Mouse (Mus musculus): ENCODE measurements at regions not wholly inside any gene's neighbourhood (a gene's known extent, or its start where the extent isn't known, plus 50 kb on each side); places are given as distances from the start of the nearest gene placed in this dataset.

- Histone ChIP-seq H3K36me3 (replicated peaks; ENCODE audit: control insufficient read depth, insufficient read depth, low read length) (no peaks in the 10 kb centered on the region), H3K4me2 (ENCODE audit: low read depth, low read length) (no peak overlapping the region), H3K4me3 (ENCODE audit: low read depth, low read length) (no peak overlapping the region), H3K9me3 (replicated peaks; ENCODE audit: control insufficient read depth, low read length) (no peaks in the 10 kb centered on the region), H3K9ac (replicated peaks; ENCODE audit: low read depth, low read length) (no peak overlapping the region), H3K27me3 (ENCODE audit: control insufficient read depth, insufficient read depth, low read length) (no peaks in the 10 kb centered on the region), H3K4me1 (ENCODE audit: control insufficient read depth, insufficient read depth) (no peaks in the 10 kb centered on the region), H3K27ac (ENCODE audit: low read depth) (no peak overlapping the region)
- ATAC-seq (ENCODE audit: insufficient read depth, low read depth) (no peak), DNase-seq (ENCODE audit: low spot score) (no peak)
- TF ChIP-seq EP300 (IDR thresholded peaks at IDR 0.05; ENCODE audit: low read depth) (no peak), CTCF (IDR thresholded peaks at IDR 0.05; ENCODE audit: low read depth) (no peak)
Observed at GRCm38 (mm10) chr10:101038630-101039029, 448.3 kb downstream of the 1700017N19Rik start.

- Histone ChIP-seq H3K27ac (ENCODE audit: low read depth) (no peak overlapping the region), H3K9ac (replicated peaks; ENCODE audit: low read depth, low read length) (no peak overlapping the region), H3K4me2 (ENCODE audit: low read depth, low read length) (no peak overlapping the region), H3K36me3 (replicated peaks; ENCODE audit: control insufficient read depth, insufficient read depth, low read length) (no peaks in the 10 kb centered on the region), H3K4me1 (ENCODE audit: control insufficient read depth, insufficient read depth) (no peaks in the 10 kb centered on the region), H3K27me3 (ENCODE audit: control insufficient read depth, insufficient read depth, low read length) (no peaks in the 10 kb centered on the region), H3K4me3 (ENCODE audit: low read depth, low read length) (no peak overlapping the region), H3K9me3 (replicated peaks; ENCODE audit: control insufficient read depth, low read length) (no peaks in the 10 kb centered on the region)
- DNase-seq (ENCODE audit: low spot score) (no peak), ATAC-seq (ENCODE audit: insufficient read depth, low read depth) (no peak)
- 78% methylated on average over 1 of the region's 1 CpGs for WGBS
- TF ChIP-seq EP300 (IDR thresholded peaks at IDR 0.05; ENCODE audit: low read depth): no peak
Observed at GRCm38 (mm10) chr10:101039034-101039433, 448.8 kb downstream of the 1700017N19Rik start.
